Mouse (Mus musculus): ENCODE measurements around the gene Fgf22.

Fgf22 gene

GRCm38 (mm10) chr10:79754856-79755516 is at the start of gene Fgf22:
TSS of gene Fgf22 (plus strand) at chr10:79755076.
- DNase-seq, result peak; percentile 81

- no peak for DNase-seq
These were observed 48.9 kb upstream of the Fgf22 start for GRCm38 (mm10) chr10:79705951-79706350.

GRCm38 (mm10) chr10:79706406-79707094 is 48.3 kb upstream of the Fgf22 start:
- no peak for DNase-seq

DNA sequence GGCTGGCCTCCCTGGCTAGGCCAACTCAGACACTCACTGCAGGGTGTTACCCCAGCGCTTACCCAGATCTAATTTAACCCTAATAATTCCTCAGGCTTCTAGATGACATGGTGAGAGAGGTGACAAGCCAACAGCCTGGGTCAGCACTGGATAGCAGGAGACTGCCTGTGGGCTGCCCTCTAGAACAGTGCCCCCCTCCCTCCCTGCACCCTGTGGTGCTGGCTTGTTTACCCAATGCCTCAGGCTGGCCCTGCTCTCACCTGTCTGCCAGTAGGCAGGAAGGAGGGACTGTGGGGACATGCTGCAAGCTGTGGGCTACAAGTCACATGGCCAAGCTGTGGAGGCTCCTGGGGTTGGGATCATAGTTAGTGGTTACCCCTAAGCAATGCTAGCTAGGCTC is 47.7 kb upstream of the Fgf22 start:
- no peak for DNase-seq

GRCm38 (mm10) chr10:79707759-79708158 is 47.1 kb upstream of the Fgf22 start:
- no peak for DNase-seq

GRCm38 (mm10) chr10:79708668-79709067 is 46.2 kb upstream of the Fgf22 start:
- no peak for DNase-seq

- DNase-seq, result no peak
These were observed 45.6 kb upstream of the Fgf22 start for GRCm38 (mm10) chr10:79709307-79709706.

- DNase-seq, result peak; percentile 37
These were observed 42.8 kb upstream of the Fgf22 start for GRCm38 (mm10) chr10:79712029-79712428.

DNA sequence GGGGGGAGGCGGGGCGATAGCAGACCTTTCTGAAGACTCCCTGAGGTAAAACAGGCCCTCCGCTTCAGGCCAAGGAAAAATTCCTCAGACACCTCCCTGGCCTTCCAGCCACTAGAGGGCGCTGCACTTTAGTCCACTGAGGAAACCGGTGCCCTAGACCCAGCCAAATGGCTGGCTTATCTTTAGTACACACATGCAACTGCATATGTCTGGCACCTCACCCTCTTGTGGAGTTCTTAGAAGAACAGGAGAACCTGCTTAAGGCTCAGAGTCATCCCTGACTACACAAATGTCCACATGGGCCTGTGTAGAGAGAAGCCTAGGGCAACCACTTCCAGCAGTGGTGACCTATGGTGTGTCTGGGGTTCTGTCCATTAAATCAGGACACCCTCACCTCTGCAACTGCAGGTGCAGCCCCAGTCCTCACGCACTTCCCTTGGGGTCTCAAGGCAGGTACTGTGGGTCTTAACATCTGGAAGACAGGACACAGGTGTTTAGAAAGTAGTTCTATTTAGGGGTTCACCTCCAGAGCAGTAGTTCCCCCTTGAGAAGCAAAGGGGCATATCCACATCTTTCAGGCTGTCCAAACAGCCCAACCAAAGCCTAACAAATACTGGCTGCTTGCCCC is 42.3 kb upstream of the Fgf22 start:
- peak; percentile 88 for DNase-seq

DNA sequence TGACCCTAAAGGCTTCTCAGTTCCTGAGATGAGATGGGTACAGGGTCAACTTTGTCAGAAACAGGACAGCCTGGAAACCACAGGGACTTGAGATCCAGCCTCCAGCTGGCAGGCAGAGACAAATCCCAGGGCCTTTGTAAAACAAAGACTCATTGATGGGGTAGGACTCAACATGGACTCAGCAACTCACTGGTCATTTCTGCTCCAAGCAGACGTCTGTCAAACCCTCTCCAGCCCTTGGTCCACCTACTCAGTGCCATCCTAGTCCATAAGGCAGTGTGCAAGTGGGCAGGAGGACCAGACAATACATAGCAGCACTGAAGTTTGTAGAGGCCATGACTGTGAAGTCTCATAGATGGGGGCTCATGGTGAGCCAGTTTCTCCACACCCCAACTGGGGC is 41.7 kb upstream of the Fgf22 start:
- no peak for DNase-seq

DNA sequence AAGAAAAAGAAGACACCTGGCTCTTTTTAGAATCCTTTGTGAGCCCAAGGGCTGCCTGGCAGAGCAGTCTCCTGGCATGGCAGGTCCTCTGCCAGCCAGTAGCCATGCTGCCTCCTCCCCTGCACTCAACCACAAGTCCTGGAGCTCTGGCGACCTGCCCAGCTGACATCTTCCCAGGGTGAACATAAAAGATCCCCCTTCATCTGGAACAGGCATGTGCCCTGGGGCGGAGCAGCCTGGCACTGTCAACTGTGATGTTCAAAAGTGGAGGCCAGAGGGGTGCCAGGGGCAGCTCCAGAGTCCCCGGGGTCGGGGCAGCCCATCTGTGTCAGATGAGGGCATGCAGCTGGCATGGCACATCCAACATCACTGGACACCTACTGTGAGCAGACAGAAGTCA is 39.9 kb upstream of the Fgf22 start:
- DNase-seq, result no peak

DNA sequence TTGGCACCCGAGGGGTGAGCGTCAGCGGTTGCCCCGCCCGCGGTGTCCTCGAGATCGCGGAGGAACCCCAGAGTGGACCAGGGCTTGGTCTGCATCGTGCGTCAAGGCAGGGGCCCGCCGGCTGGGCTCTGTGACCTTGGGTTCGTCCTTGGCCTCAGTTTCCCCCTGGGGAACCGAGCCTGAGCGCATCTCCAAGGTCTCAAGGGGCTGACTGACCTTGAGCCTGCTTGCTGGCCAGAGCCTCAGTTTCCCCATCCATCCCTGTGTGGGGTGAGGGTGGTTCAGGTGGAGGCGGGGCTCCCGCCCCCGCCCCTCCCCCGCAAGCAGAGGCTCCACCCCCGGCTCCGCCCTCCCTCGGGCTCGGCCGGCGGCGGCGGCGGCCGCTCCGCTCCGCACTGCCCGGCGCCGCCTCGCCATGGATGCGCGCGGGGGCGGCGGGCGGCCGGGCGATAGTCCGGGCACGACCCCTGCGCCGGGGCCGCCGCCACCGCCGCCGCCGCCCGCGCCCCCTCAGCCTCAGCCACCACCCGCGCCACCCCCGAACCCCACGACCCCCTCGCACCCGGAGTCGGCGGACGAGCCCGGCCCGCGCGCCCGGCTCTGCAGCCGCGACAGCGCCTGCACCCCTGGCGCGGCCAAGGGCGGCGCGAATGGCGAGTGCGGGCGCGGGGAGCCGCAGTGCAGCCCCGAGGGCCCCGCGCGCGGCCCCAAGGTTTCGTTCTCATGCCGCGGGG is 38.5 kb upstream of the Fgf22 start, which contains the start of gene Hcn2:
Gene Hcn2, plus strand, starts transcription at position 381 of the 734 bp plus-strand sequence.
- no peak for DNase-seq

DNA sequence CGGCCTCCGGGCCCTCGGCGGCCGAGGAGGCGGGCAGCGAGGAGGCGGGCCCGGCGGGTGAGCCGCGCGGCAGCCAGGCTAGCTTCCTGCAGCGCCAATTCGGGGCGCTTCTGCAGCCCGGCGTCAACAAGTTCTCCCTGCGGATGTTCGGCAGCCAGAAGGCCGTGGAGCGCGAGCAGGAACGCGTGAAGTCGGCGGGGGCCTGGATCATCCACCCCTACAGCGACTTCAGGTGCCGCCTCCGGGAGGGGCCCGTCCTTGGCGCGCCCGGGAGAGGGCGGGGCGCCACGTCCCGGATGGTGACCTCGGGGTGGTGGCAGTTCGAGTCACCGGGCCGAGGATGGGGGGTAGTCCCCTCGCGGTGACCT is 37.9 kb upstream of the Fgf22 start:
- DNase-seq, result no peak

GRCm38 (mm10) chr10:79717640-79718357 is 37.1 kb upstream of the Fgf22 start:
- peak; percentile 80 for DNase-seq

DNA sequence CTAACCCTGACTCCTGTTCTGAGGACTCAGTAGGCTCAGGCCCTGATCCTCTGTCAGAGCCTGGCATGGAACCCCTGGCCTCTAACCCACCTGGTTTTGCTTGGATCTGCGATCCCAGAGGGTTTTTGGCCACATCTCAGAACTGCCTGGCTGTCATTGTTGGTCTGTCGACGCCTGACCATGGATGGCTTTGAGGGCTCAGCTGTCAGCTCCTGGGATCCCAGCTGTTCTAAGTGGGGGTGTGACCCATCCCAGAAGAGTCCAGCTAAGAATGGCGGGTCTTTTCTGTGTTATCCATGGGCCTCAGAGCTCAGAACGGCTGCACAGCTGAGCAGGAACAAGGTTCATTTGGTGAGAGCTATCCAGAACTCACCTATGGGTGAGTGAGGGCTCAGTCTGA is 33.8 kb upstream of the Fgf22 start:
- no peak for DNase-seq

- DNase-seq, result no peak
These were observed 31.8 kb upstream of the Fgf22 start for GRCm38 (mm10) chr10:79723047-79723446.

DNA sequence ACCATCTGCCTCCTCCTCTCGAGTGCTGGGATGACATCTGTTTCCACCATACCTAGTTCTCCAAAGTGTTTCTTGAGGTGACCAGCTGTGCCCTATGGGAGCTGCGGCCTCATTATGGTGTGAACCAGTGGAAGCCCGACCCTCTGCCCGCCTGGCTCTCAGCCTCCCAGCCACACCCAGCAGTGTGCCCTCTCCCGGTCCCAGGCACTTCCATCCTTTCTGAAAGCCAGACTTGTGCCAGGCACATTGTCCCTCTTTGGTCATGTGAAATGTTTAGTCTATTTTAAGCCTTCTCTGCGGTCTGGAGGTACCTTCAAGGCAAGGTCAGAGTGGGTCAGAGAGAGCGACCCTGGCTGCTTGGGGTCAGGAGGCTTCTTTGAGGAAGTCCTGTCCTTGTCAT is 31.2 kb upstream of the Fgf22 start:
- DNase-seq, result no peak

DNA sequence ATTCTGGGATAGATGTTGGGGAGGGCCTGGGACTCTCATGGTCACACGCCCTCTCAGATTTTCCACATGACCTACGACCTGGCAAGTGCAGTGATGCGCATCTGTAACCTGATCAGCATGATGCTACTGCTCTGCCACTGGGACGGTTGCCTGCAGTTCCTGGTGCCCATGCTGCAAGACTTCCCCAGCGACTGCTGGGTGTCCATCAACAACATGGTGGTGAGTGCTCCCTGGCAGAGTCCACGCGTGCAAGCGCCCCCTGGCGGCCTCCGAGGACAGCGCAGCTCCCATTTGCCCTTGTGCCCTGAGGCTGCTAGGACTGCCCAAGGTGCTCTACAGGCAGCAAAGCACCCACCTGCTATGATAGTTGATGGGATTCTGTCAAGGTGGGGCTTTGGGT is 28.8 kb upstream of the Fgf22 start:
- peak; percentile 76 for DNase-seq

- DNase-seq, result no peak
These were observed 26.3 kb upstream of the Fgf22 start for GRCm38 (mm10) chr10:79728323-79729249.

- DNase-seq, result no peak
These were observed 25.4 kb upstream of the Fgf22 start for GRCm38 (mm10) chr10:79729357-79729965.

DNA sequence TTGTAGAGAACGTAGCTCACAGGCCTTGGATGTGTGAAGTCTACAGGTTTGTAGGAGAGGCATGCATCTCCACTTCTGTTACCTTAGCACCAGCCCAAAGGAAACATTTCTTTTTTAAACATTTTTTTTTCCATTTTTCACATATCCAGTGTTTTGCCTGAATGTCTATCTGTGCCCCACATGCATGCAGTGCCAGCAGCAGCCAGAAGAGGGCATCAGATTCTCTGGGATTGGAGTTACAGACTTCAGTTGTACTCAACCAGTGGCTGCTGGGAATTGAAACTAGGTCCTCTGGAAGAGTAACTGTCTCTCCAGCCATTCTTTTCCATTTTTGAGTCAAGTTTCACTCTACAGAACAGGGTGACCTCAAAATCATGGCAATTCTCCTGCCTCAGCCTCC is 22.4 kb upstream of the Fgf22 start:
- DNase-seq, result peak; percentile 56

Measured in lung, postnatal 36 days (tissue).